Mouse (Mus musculus) CH12.LX (cell line): Measurements from ENCODE around the gene Tspan5. TPM values are rescaled to one million over a fixed set of nuclear protein-coding genes. Genes with fewer than 3 reads are reported as not detected.

ENCODE experiments used
- DNase-seq: peaks from one replicate; pipeline ENCODE4 v3.0.0-alpha.2; 2013; ENCODE audit errors: extremely low read depth
- H3K27ac ChIP-seq: 2 replicates; pipeline ENCODE4 v1.5.1; 2012; ENCODE audit warnings: low read depth, mild to moderate bottlenecking, control low read depth, moderate library complexity; ENCODE audit not compliant: insufficient read depth
- H3K27me3 ChIP-seq: replicated peaks from 2 replicates; pipeline ENCODE3; 2012; ENCODE audit warnings: inconsistent platforms
- H3K36me3 ChIP-seq, 2 experiments: replicated peaks in 1 of 2; 2 replicates each; pipeline versions ENCODE3 to v1.6.1; 2012; ENCODE audit warnings: inconsistent platforms in 1 of 2, low read length in 1 of 2, mild to moderate bottlenecking in 1 of 2, mixed read lengths in 1 of 2, moderate library complexity in 1 of 2; ENCODE audit not compliant: control insufficient read depth in 1 of 2, insufficient read depth in 1 of 2
- H3K4me1 ChIP-seq, 2 experiments: 2 replicates each; pipeline ENCODE4 v1.6.1; 2012; ENCODE audit warnings: inconsistent platforms in 1 of 2, moderate library complexity in 1 of 2; ENCODE audit not compliant: insufficient read depth in 2 of 2, control insufficient read depth in 1 of 2
- H3K4me2 ChIP-seq: 2 replicates; pipeline ENCODE4 v1.6.1; 2012; ENCODE audit warnings: low read depth, mild to moderate bottlenecking, control low read depth; ENCODE audit not compliant: poor library complexity, insufficient read depth, severe bottlenecking
- H3K4me3 ChIP-seq, 3 experiments: fragments of 150-350 bp in 1 of 3; sonication (generic) in 1 of 3; replicated peaks in 1 of 3; 2 replicates each; pipeline versions ENCODE3 to v1.5.1; 2011 to 2012; ENCODE audit warnings: low read depth in 2 of 3, low read length in 2 of 3, mild to moderate bottlenecking in 2 of 3, moderate library complexity in 2 of 3, control low read depth in 1 of 3, improper control_type of control experiment in 1 of 3, inconsistent platforms in 1 of 3, mixed read lengths in 1 of 3; ENCODE audit not compliant: poor library complexity in 1 of 3
- H3K79me2 ChIP-seq: replicated peaks from 2 replicates; pipeline ENCODE4 v1.6.1; 2012; ENCODE audit warnings: mild to moderate bottlenecking, moderate library complexity; ENCODE audit not compliant: control insufficient read depth, poor library complexity, insufficient read depth, severe bottlenecking; ENCODE audit errors: extremely low read depth
- H3K9ac ChIP-seq: 2 replicates; pipeline ENCODE4 v1.6.1; 2012; ENCODE audit warnings: low read depth, mild to moderate bottlenecking, control low read depth, moderate library complexity; ENCODE audit not compliant: insufficient read depth
- H3K9me3 ChIP-seq: replicated peaks from 2 replicates; pipeline ENCODE3; 2012; ENCODE audit warnings: low read length, inconsistent platforms, mixed read lengths
- BHLHE40 ChIP-seq: IDR thresholded peaks from 2 replicates; pipeline ENCODE4 v1.6.1; 2011; ENCODE audit warnings: mild to moderate bottlenecking, low read depth, low read length, improper control_type of control experiment
- CTCF ChIP-seq, 2 experiments: IDR thresholded peaks in 1 of 2; conservative IDR thresholded peaks in 1 of 2; 2 replicates each; pipeline ENCODE4 v1.5.1; 2011 to 2012; ENCODE audit warnings: low read depth in 2 of 2, low read length in 2 of 2, improper control_type of control experiment in 1 of 2, inconsistent platforms in 1 of 2, mild to moderate bottlenecking in 1 of 2, moderate library complexity in 1 of 2
- E2F4 ChIP-seq: IDR thresholded peaks from 2 replicates; pipeline ENCODE4 v1.6.1; 2011; ENCODE audit warnings: low read depth, low read length, improper control_type of control experiment; ENCODE audit not compliant: insufficient replicate concordance
- ELF1 ChIP-seq: IDR thresholded peaks from 2 replicates; pipeline ENCODE4 v1.6.1; 2014; ENCODE audit warnings: low read depth, mild to moderate bottlenecking, inconsistent platforms, low read length, improper control_type of control experiment
- GABPA ChIP-seq: IDR thresholded peaks from 2 replicates; pipeline ENCODE4 v1.6.1; 2012; ENCODE audit warnings: low read depth, low read length, improper control_type of control experiment, inconsistent platforms; ENCODE audit not compliant: insufficient replicate concordance
- HCFC1 ChIP-seq: IDR thresholded peaks from 2 replicates; pipeline ENCODE4 v1.6.1; 2012; ENCODE audit warnings: low read depth, mild to moderate bottlenecking, inconsistent platforms, low read length, improper control_type of control experiment
- IRF4 ChIP-seq: IDR thresholded peaks from 2 replicates; pipeline ENCODE4 v1.6.1; 2014; ENCODE audit warnings: low read depth, mild to moderate bottlenecking, inconsistent platforms, low read length, improper control_type of control experiment
- MAFK ChIP-seq: IDR thresholded peaks from 2 replicates; pipeline ENCODE4 v1.6.1; 2011; ENCODE audit warnings: low read length, improper control_type of control experiment; ENCODE audit not compliant: insufficient replicate concordance
- MAZ ChIP-seq: IDR thresholded peaks from 2 replicates; pipeline ENCODE4 v1.6.1; 2012; ENCODE audit warnings: low read depth, mild to moderate bottlenecking, inconsistent platforms, low read length, improper control_type of control experiment, moderate library complexity
- MEF2A ChIP-seq: IDR thresholded peaks from 2 replicates; pipeline ENCODE4 v1.6.1; 2014; ENCODE audit warnings: low read depth, mild to moderate bottlenecking, inconsistent platforms, low read length, improper control_type of control experiment, borderline replicate concordance
- MXI1 ChIP-seq: IDR thresholded peaks from 2 replicates; pipeline ENCODE4 v1.6.1; 2011; ENCODE audit warnings: mild to moderate bottlenecking, low read depth, low read length, improper control_type of control experiment
- MYC ChIP-seq: IDR thresholded peaks from 2 replicates; pipeline ENCODE4 v1.6.1; 2011; ENCODE audit warnings: low read depth, mild to moderate bottlenecking, improper control_type of control experiment, low read length
- NRF1 ChIP-seq: IDR thresholded peaks from 2 replicates; pipeline ENCODE4 v1.6.1; 2014; ENCODE audit warnings: low read depth, mild to moderate bottlenecking, inconsistent platforms, low read length, improper control_type of control experiment, moderate library complexity
- RAD21 ChIP-seq: IDR thresholded peaks from 2 replicates; pipeline ENCODE4 v1.6.1; 2011; ENCODE audit warnings: low read depth, mild to moderate bottlenecking, low read length, improper control_type of control experiment, moderate library complexity
- RCOR1 ChIP-seq: conservative IDR thresholded peaks from 2 replicates; pipeline ENCODE4 v1.6.1; 2012; ENCODE audit warnings: low read depth, mild to moderate bottlenecking, inconsistent platforms, low read length, improper control_type of control experiment
- TBP ChIP-seq: conservative IDR thresholded peaks from 2 replicates; pipeline ENCODE4 v1.6.1; 2011; ENCODE audit warnings: low read depth, low read length, improper control_type of control experiment
- TCF12 ChIP-seq: IDR thresholded peaks from 2 replicates; pipeline ENCODE4 v1.6.1; 2014; ENCODE audit warnings: low read depth, mild to moderate bottlenecking, inconsistent platforms, low read length, improper control_type of control experiment
- UBTF ChIP-seq: IDR thresholded peaks from 2 replicates; pipeline ENCODE4 v1.6.1; 2012; ENCODE audit warnings: low read depth, mild to moderate bottlenecking, inconsistent platforms, low read length, improper control_type of control experiment, moderate library complexity
- ZMIZ1 ChIP-seq: IDR thresholded peaks from 2 replicates; pipeline ENCODE4 v1.6.1; 2012; ENCODE audit warnings: low read depth, mild to moderate bottlenecking, inconsistent platforms, low read length, improper control_type of control experiment
- ZNF384 ChIP-seq: IDR thresholded peaks from 2 replicates; pipeline ENCODE4 v1.6.1; 2012; ENCODE audit warnings: low read depth, low read length, improper control_type of control experiment, inconsistent platforms
- dilution Hi-C: fragments of 300-500 bp; cut with MboI; formaldehyde crosslinking; loops from 2 replicates; pipeline ENCODE4 v1.14.3; 2020; ENCODE audit warnings: low sequenced_read_pairs; ENCODE audit not compliant: extremely low pct_unique_long_range_greater_than_20kb, extremely low pct_ligation_motif_present
- in situ Hi-C: fragments of 300-500 bp; cut with MboI; formaldehyde crosslinking; loops from 3 replicates; pipeline ENCODE4 v1.14.3; 2019; ENCODE audit warnings: low sequenced_read_pairs, low pct_ligation_motif_present, low pct_unique_long_range_greater_than_20kb, mixed read lengths
- polyA plus RNA-seq: library from polyadenylated mRNA; unstranded; fragments of >175 nt; gene quantifications from 2 replicates; pipeline ENCODE4 v1.2.1, GENCODE M21; 2012; ENCODE audit warnings: low read depth; ENCODE audit not compliant: insufficient read length
- total RNA-seq, 2 experiments: library from RNA; depleted of rRNA; stranded (reverse); fragments of 300-350 nt in 1 of 2; fragments of >200 nt in 1 of 2; gene quantifications; 2 replicates each; pipeline ENCODE4 v1.2.3; 2012 to 2014

Tspan5 gene
- total and polyA plus RNA-seq, 3 experiments, result 17.2 to 43.1 (median 25.9) TPM

DNA sequence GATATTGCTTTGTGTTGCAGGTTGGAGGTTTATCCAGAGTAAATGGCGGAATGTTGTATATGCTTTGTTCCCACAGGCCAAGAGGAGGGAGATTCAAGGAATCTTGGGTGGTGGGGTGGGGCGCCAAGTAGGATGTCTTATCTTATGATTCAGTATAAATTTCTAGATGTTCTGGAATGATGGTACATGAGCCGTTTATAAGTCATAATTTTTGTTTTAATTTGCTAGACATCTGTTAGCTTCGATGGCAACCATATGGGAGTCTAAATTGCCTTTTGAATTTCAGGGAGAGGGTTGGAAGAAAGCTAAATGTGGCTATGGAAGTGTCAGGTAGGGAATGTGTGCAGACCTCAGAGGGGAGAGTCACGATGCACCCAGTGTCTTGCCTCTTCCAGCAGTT, 5.0 kb downstream of the Tspan5 start:
- TF ChIP-seq UBTF (no peak), MEF2A (no peak), NRF1 (no peak), HCFC1 (no peak), GABPA (no peak), IRF4 (no peak), MAFK (no peak), ZMIZ1 (no peak), MXI1 (no peak), CTCF (conservative IDR thresholded peaks at IDR 0.05 in 1 of 2, IDR thresholded peaks at IDR 0.05 in 1 of 2; ENCODE audit: low read depth in 2 of 2, low read length in 2 of 2) (no peak), TCF12 (no peak), BHLHE40 (no peak)
- TF ChIP-seq, all 38 proteins: peak for 0
- dilution Hi-C loops, result no loop called here

DNA sequence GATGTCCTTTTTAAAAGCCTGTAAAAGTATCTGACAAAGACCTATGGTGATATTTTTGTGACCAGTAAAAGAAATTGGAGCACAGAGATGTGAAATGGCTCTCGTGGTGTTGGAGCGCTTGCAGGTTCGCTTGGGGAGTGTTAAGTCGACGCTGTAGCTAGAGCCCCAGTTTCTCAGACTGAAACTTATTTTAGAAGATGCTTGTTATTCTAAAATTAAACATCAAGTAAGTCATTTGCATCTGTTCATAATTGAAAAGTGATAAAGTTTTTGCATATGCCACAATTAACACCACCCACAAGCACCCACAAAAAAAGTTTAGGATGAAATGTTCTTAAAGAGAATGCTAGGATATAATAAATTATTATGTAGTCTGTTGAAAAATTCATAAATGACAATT, 6.0 kb downstream of the Tspan5 start:
- Histone ChIP-seq H3K9me3 (no peaks in the 10 kb centered on the region), H3K4me1 (peaks cover 4 to 50% of the 10 kb centered on the region in 2 experiments; a peak in 3 of 4 replicates), H3K4me3 (no peak overlapping the region), H3K4me2 (no peak overlapping the region), H3K79me2 (no peaks in the 10 kb centered on the region), H3K9ac (no peak overlapping the region), H3K36me3 (no peaks in the 10 kb centered on the region), H3K27me3 (no peaks in the 10 kb centered on the region), H3K27ac (no peak overlapping the region)
- dilution Hi-C loops (no loop called here), in situ Hi-C loops (no loop called here)
- no peak for TF ChIP-seq MAFK
- no peak for TF ChIP-seq TBP
- no peak for TF ChIP-seq TCF12
- TF ChIP-seq ZNF384, result no peak
- TF ChIP-seq ELF1, result no peak
- DNase-seq, result no peak

More for the DNA sequence above, 5.0 kb downstream of the Tspan5 start:
- Histone ChIP-seq H3K9me3 (no peaks in the 10 kb centered on the region), H3K27me3 (no peaks in the 10 kb centered on the region), H3K79me2 (no peaks in the 10 kb centered on the region), H3K9ac (no peak overlapping the region), H3K27ac (no peak overlapping the region), H3K4me1 (peaks cover 4 to 47% of the 10 kb centered on the region in 2 experiments; a peak in 3 of 4 replicates), H3K36me3 (no peaks in the 10 kb centered on the region), H3K4me3 (no peak overlapping the region), H3K4me2 (no peak overlapping the region)
- no peak for DNase-seq
- in situ Hi-C loops, result no loop called here

DNA sequence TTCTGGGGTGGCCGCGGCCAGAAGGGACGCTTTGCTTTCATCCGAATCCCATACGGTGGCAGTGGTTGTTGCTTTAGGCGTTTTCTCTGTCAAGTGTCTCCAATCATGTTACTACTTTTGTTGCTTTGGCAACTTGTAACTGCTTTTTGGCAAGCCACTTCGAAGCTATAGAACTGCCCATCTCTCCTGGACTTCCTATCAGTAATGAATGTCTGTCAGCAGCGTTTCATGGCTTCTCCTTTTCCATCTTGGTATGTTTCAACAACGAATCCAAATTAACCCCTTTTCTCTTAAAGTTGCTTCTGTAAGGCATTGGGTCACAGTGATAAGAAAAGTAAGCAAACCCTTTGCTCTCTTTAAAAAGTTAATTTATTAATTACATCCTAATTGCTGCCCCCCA, 7.7 kb downstream of the Tspan5 start:
- no peaks in the 10 kb centered on the region for H3K27me3 ChIP-seq
- H3K79me2 ChIP-seq, result no peaks in the 10 kb centered on the region
- DNase-seq, result no peak
- in situ Hi-C loops, result no loop called here
- no peak overlapping the region for H3K27ac ChIP-seq
- no peak overlapping the region for H3K4me2 ChIP-seq
- no peak for TF ChIP-seq TBP
- no peak for TF ChIP-seq ZMIZ1
- no peak for TF ChIP-seq RAD21
- TF ChIP-seq MYC, result no peak
- TF ChIP-seq RCOR1, result no peak
- TF ChIP-seq E2F4, result no peak
- TF ChIP-seq MAZ, result no peak
- no peak overlapping the region for H3K9ac ChIP-seq
- no peak overlapping the region for H3K4me3 ChIP-seq
- dilution Hi-C loops, result no loop called here
- no peaks in the 10 kb centered on the region for H3K9me3 ChIP-seq
- peaks cover 4 to 33% of the 10 kb centered on the region in 2 experiments; a peak in 3 of 4 replicates for H3K4me1 ChIP-seq
- H3K36me3 ChIP-seq, result peaks cover 0 to 2% of the 10 kb centered on the region in 2 experiments
